ENCODE assay signal across 8 mouse cellular contexts in genomic region chrX:13047631-13048345, GRCm38 (mm10). TPM values are rescaled to one million over a fixed set of nuclear protein-coding genes. Genes with fewer than 3 reads are reported as not detected.
DNase-seq lines count a peak whose midpoint lies in the region; ATAC-seq lines count a peak whose summit lies in the region.

No protein-coding gene starts in this region.

- peak; percentile 8 for DNase-seq in gastrocnemius, postnatal 14 days
- no peak for DNase-seq in gastrocnemius, postnatal 4 days (ENCODE audit: low spot score in 2 of 2)
- peak; percentile 68 for DNase-seq in embryonic facial prominence, embryonic 14.5 days (ENCODE audit: low spot score)
- peak; percentile 22 for DNase-seq in hindbrain, embryonic 10.5 days (ENCODE audit: low spot score)
- DNase-seq in layer of hippocampus, postnatal 10 days (ENCODE audit: low spot score in 2 of 2) = peak; percentile 13 to 21
- peak; percentile 56 for DNase-seq in lung, postnatal 25 days (ENCODE audit: low spot score)
- peak; percentile 34 for DNase-seq in skeletal muscle tissue, adult 2 months (ENCODE audit: low read depth, low spot score)

- peak overlapping the region; percentile 11 for H3K4me3 ChIP-seq in embryonic facial prominence, embryonic 14.5 days (ENCODE audit: low read depth, low read length)
- peak overlapping the region; percentile 29 for H3K4me3 ChIP-seq in hindbrain, embryonic 10.5 days

- peak overlapping the region; percentile 45 for H3K4me2 ChIP-seq in embryonic facial prominence, embryonic 14.5 days (ENCODE audit: low read depth, low read length)

- H3K27me3 ChIP-seq in embryonic facial prominence, embryonic 14.5 days (replicated peaks; ENCODE audit: control insufficient read depth, insufficient read depth, low read length) = peaks cover 18% of the 10 kb centered on the region
- H3K27me3 ChIP-seq in hindbrain, embryonic 10.5 days (ENCODE audit: insufficient read depth, poor library complexity, severe bottlenecking) = peaks cover 24% of the 10 kb centered on the region

- H3K9ac ChIP-seq in embryonic facial prominence, embryonic 14.5 days (ENCODE audit: low read depth, low read length) = peak overlapping the region; percentile 35

- WGBS in embryonic facial prominence, embryonic 14.5 days = 17% methylated on average over 14 of the region's 14 CpGs
- WGBS in hindbrain, embryonic 10.5 days = 15% methylated on average over 14 of the region's 14 CpGs

- intact Hi-C loops in gastrocnemius, postnatal 14 days (cut with DNase I; ENCODE audit: low total_unique reads) = no loop called here

- no peak overlapping the region; the same call in 1 of the 2 replicates for H3K27ac ChIP-seq in embryonic facial prominence, embryonic 14.5 days (replicated peaks; ENCODE audit: low read depth, low read length)
- peak overlapping the region; percentile 77 for H3K27ac ChIP-seq in hindbrain, embryonic 10.5 days

- no peaks in the 10 kb centered on the region; the same call in 1 of the 2 replicates for H3K4me1 ChIP-seq in embryonic facial prominence, embryonic 14.5 days (ENCODE audit: control insufficient read depth, insufficient read depth, low read length)
- peaks cover 9% of the 10 kb centered on the region for H3K4me1 ChIP-seq in hindbrain, embryonic 10.5 days (replicated peaks)

- peak; percentile 88 for ATAC-seq in embryonic facial prominence, embryonic 14.5 days (ENCODE audit: low read depth)
- ATAC-seq in activated CD4-positive, CD25-positive, alpha-beta regulatory T cell, adult 4 months = no peak

- H3K36me3 ChIP-seq in embryonic facial prominence, embryonic 14.5 days (ENCODE audit: control insufficient read depth, insufficient read depth, low read length) = no peaks in the 10 kb centered on the region
- H3K36me3 ChIP-seq in hindbrain, embryonic 10.5 days = no peaks in the 10 kb centered on the region

- no peaks in the 10 kb centered on the region for H3K9me3 ChIP-seq in embryonic facial prominence, embryonic 14.5 days (ENCODE audit: control insufficient read depth, low read length)
- H3K9me3 ChIP-seq in hindbrain, embryonic 10.5 days = no peaks in the 10 kb centered on the region

RNA-seq across cellular contexts. Expression of gene Usp9x, which starts 23.5 kb away (rescaled TPM):
- total RNA-seq in gastrocnemius, postnatal 14 days (2021) = 100 to 1,000 TPM; 122 to 125 TPM
- 100 to 1,000 TPM; 157 to 162 TPM for total RNA-seq in gastrocnemius, postnatal 4 days (2021)
- polyA plus RNA-seq in embryonic facial prominence, embryonic 14.5 days (2014; fragmentation: Nextera tagmentation; extraction: Ambion mirVana) = 54.5 and 58.9 TPM in 2 replicates
- 32.4 and 36.5 TPM in 2 replicates for polyA plus RNA-seq in hindbrain, embryonic 10.5 days (2016; fragmentation: Nextera tagmentation; extraction: Ambion mirVana)
- 100 to 1,000 TPM; 239 to 262 TPM for total RNA-seq in layer of hippocampus, postnatal 10 days (2021)
- polyA plus RNA-seq in activated CD4-positive, CD25-positive, alpha-beta regulatory T cell, adult 4 months (2017; shearing (Covaris generic)) = 10 to 100 TPM; 27.6 to 31.0 TPM

Comparison
In these comparisons a context has a peak if more than half of its experiments do, and no peak if none do; other contexts are left out.
1. DNase-seq: peak in gastrocnemius, postnatal 14 days (single experiment), embryonic facial prominence, embryonic 14.5 days (single experiment), hindbrain, embryonic 10.5 days (single experiment), layer of hippocampus, postnatal 10 days (2 of 2), lung, postnatal 25 days (single experiment) and skeletal muscle tissue, adult 2 months (single experiment); none in gastrocnemius, postnatal 4 days (0 of 2).